ENCODE assay signal across 8 mouse cellular contexts in genomic region chr9:99575677-99576480, GRCm38 (mm10). TPM values are rescaled to one million over a fixed set of nuclear protein-coding genes. Genes with fewer than 3 reads are reported as not detected.
DNase-seq lines count a peak whose midpoint lies in the region; ATAC-seq and TF ChIP-seq lines count a peak whose summit lies in the region.

Gene Dbr1 (plus strand): TSS chr9:99575799.

- no peaks in the 10 kb centered on the region for H3K4me1 ChIP-seq in hindbrain, postnatal 0 days (ENCODE audit: insufficient read depth, low read length)

- H3K4me2 ChIP-seq in hindbrain, postnatal 0 days (ENCODE audit: low read depth, low read length): peak within 1 kb of the TSS; percentile 83

- 0 out of 2 replicates have a peak, but pooled peaks cover 3% of the 10 kb centered on the region for H3K36me3 ChIP-seq in hindbrain, postnatal 0 days (ENCODE audit: insufficient read depth, low read length)

- peak; percentile 88 for DNase-seq in T-cell, adult 2 months (ENCODE audit: low spot score)
- peak; percentile 92 for DNase-seq in cerebellum, postnatal 36 days
- DNase-seq in gastrocnemius, adult 18-20 months (ENCODE audit: low spot score): peak; percentile 94
- peak; percentile 96 for DNase-seq in hindbrain, postnatal 0 days (ENCODE audit: low spot score)
- DNase-seq in left cerebral cortex, adult 2 months (ENCODE audit: extremely low spot score in 1 of 2, low spot score in 2 of 2): peak; percentile 91
- peak; percentile 92 to 93 for DNase-seq in right cerebral cortex, adult 2 months (ENCODE audit: low spot score in 2 of 2)
- DNase-seq in urinary bladder, postnatal 14 days (ENCODE audit: low spot score): peak; percentile 94

- WGBS in hindbrain, postnatal 0 days: 0% methylated on average over 57 of the region's 57 CpGs

- ATAC-seq in hindbrain, postnatal 0 days: peak; percentile 97
- peak; percentile 98 for ATAC-seq in megakaryocyte, adult 5-6 weeks (ENCODE audit: poor library complexity, severe bottlenecking)

- H3K4me3 ChIP-seq in hindbrain, postnatal 0 days (ENCODE audit: low read length): peak within 1 kb of the TSS; percentile 99
- peak within 1 kb of the TSS; percentile 67 for H3K4me3 ChIP-seq in left cerebral cortex, adult 2 months

- no peaks in the 10 kb centered on the region for H3K27me3 ChIP-seq in hindbrain, postnatal 0 days (ENCODE audit: insufficient read depth, low read length)

- no peaks in the 10 kb centered on the region for H3K9me3 ChIP-seq in hindbrain, postnatal 0 days (ENCODE audit: low read length)

- no peak for TF ChIP-seq CTCF in hindbrain, postnatal 0 days (IDR thresholded peaks at IDR 0.05; ENCODE audit: low read depth)
- no peak for TF ChIP-seq CTCF in left cerebral cortex, adult 2 months (IDR thresholded peaks at IDR 0.05)

- H3K9ac ChIP-seq in hindbrain, postnatal 0 days (replicated peaks; ENCODE audit: low read length): peak within 1 kb of the TSS; percentile 88

- intact Hi-C loops in left cerebral cortex, adult 2 months (cut with DNase I): no loop called here

- H3K27ac ChIP-seq in hindbrain, postnatal 0 days: peak within 1 kb of the TSS; percentile 84
- peak within 1 kb of the TSS; percentile 90 for H3K27ac ChIP-seq in left cerebral cortex, adult 2 months

RNA-seq across cellular contexts. Expression of gene Dbr1, which starts in this region (rescaled TPM):
- total RNA-seq in gastrocnemius, adult 18-20 months (2021): 1 to 10 TPM; 3.9 to 4.6 TPM
- 17.9 and 18.1 TPM in 2 replicates for total RNA-seq in hindbrain, postnatal 0 days (2014; rRNA removed)
- 27.4 and 30.7 TPM in 2 replicates for polyA plus RNA-seq in hindbrain, postnatal 0 days (2015; fragmentation: Nextera tagmentation; extraction: Ambion mirVana)
- total RNA-seq in left cerebral cortex, adult 2 months (2021): 10 to 100 TPM; 14.2 to 15.9 TPM
- 14.0 and 16.6 TPM in 2 replicates for total RNA-seq in megakaryocyte, adult 5-6 weeks (2015)
- total RNA-seq in megakaryocyte, adult 5-6 weeks (2017): 38.5 and 39.8 TPM in 2 replicates

Comparison
In these comparisons a context has a peak if more than half of its experiments do, and no peak if none do; other contexts are left out.
1. Peak in every context shown above with its lines: DNase-seq, ATAC-seq, H3K4me3 ChIP-seq and H3K27ac ChIP-seq.